Mouse (Mus musculus): ENCODE results near the gene Ssbp4. TPM values are rescaled to one million over a fixed set of nuclear protein-coding genes. Genes with fewer than 3 reads are reported as not detected.

Gene Ssbp4
- total RNA-seq, 1 experiment from 2014 or later = 88.6 TPM

GRCm38 (mm10) chr8:70636838-70637237 is 28.2 kb upstream of the Ssbp4 start:
- no peak for ATAC-seq (replicated peaks in 1 of 2; ENCODE audit: insufficient read depth in 1 of 2, low FRiP score in 2 of 2, low TSS enrichment in 1 of 2, low read depth in 1 of 2, poor library complexity in 2 of 2, severe bottlenecking in 2 of 2)

- peak; percentile 61 to 64; a peak in 3 of 4 replicates for ATAC-seq (replicated peaks in 1 of 2; ENCODE audit: insufficient read depth in 1 of 2, low FRiP score in 2 of 2, low TSS enrichment in 1 of 2, low read depth in 1 of 2, poor library complexity in 2 of 2, severe bottlenecking in 2 of 2)
Measured at GRCm38 (mm10) chr8:70635527-70635926, 26.9 kb upstream of the Ssbp4 start.

GRCm38 (mm10) chr8:70634066-70634465 is 25.4 kb upstream of the Ssbp4 start:
- no peak for ATAC-seq (replicated peaks in 1 of 2; ENCODE audit: insufficient read depth in 1 of 2, low FRiP score in 2 of 2, low TSS enrichment in 1 of 2, low read depth in 1 of 2, poor library complexity in 2 of 2, severe bottlenecking in 2 of 2)

- no peak for ATAC-seq (replicated peaks in 1 of 2; ENCODE audit: insufficient read depth in 1 of 2, low FRiP score in 2 of 2, low TSS enrichment in 1 of 2, low read depth in 1 of 2, poor library complexity in 2 of 2, severe bottlenecking in 2 of 2)
Measured at GRCm38 (mm10) chr8:70632346-70632892, 23.7 kb upstream of the Ssbp4 start, which contains the start of gene Gdf15. Gene Gdf15 (minus strand): TSS chr8:70632456.

- ATAC-seq (replicated peaks in 1 of 2; ENCODE audit: insufficient read depth in 1 of 2, low FRiP score in 2 of 2, low TSS enrichment in 1 of 2, low read depth in 1 of 2, poor library complexity in 2 of 2, severe bottlenecking in 2 of 2) = no peak
Measured at GRCm38 (mm10) chr8:70631436-70631835, 22.8 kb upstream of the Ssbp4 start.

- ATAC-seq (replicated peaks in 1 of 2; ENCODE audit: insufficient read depth in 1 of 2, low FRiP score in 2 of 2, low TSS enrichment in 1 of 2, low read depth in 1 of 2, poor library complexity in 2 of 2, severe bottlenecking in 2 of 2) = peak; percentile 17 to 29; a peak in 2 of 4 replicates
Measured at GRCm38 (mm10) chr8:70630532-70631381, 22.1 kb upstream of the Ssbp4 start.

GRCm38 (mm10) chr8:70629574-70630531 is 21.2 kb upstream of the Ssbp4 start:
- ATAC-seq (replicated peaks in 1 of 2; ENCODE audit: insufficient read depth in 1 of 2, low FRiP score in 2 of 2, low TSS enrichment in 1 of 2, low read depth in 1 of 2, poor library complexity in 2 of 2, severe bottlenecking in 2 of 2) = peak; percentile 71

GRCm38 (mm10) chr8:70628986-70629490 is 20.4 kb upstream of the Ssbp4 start:
- no peak for ATAC-seq (replicated peaks in 1 of 2; ENCODE audit: insufficient read depth in 1 of 2, low FRiP score in 2 of 2, low TSS enrichment in 1 of 2, low read depth in 1 of 2, poor library complexity in 2 of 2, severe bottlenecking in 2 of 2)

- ATAC-seq (replicated peaks in 1 of 2; ENCODE audit: insufficient read depth in 1 of 2, low FRiP score in 2 of 2, low TSS enrichment in 1 of 2, low read depth in 1 of 2, poor library complexity in 2 of 2, severe bottlenecking in 2 of 2) = no peak
Measured at GRCm38 (mm10) chr8:70627041-70627440, 18.4 kb upstream of the Ssbp4 start.

GRCm38 (mm10) chr8:70625104-70625503 is 16.4 kb upstream of the Ssbp4 start:
- no peak for ATAC-seq (replicated peaks in 1 of 2; ENCODE audit: insufficient read depth in 1 of 2, low FRiP score in 2 of 2, low TSS enrichment in 1 of 2, low read depth in 1 of 2, poor library complexity in 2 of 2, severe bottlenecking in 2 of 2)

GRCm38 (mm10) chr8:70622220-70622619 is 13.5 kb upstream of the Ssbp4 start:
- no peak for ATAC-seq (replicated peaks in 1 of 2; ENCODE audit: insufficient read depth in 1 of 2, low FRiP score in 2 of 2, low TSS enrichment in 1 of 2, low read depth in 1 of 2, poor library complexity in 2 of 2, severe bottlenecking in 2 of 2)

GRCm38 (mm10) chr8:70618888-70619334 is 10.2 kb upstream of the Ssbp4 start:
- peak; percentile 89 to 92 for ATAC-seq (replicated peaks in 1 of 2; ENCODE audit: insufficient read depth in 1 of 2, low FRiP score in 2 of 2, low TSS enrichment in 1 of 2, low read depth in 1 of 2, poor library complexity in 2 of 2, severe bottlenecking in 2 of 2)

- ATAC-seq (replicated peaks in 1 of 2; ENCODE audit: insufficient read depth in 1 of 2, low FRiP score in 2 of 2, low TSS enrichment in 1 of 2, low read depth in 1 of 2, poor library complexity in 2 of 2, severe bottlenecking in 2 of 2) = peak in 1 of 2 experiments; percentile 17; a peak in 1 of 4 replicates
Measured at GRCm38 (mm10) chr8:70617985-70618384, 9.3 kb upstream of the Ssbp4 start.

- ATAC-seq (replicated peaks in 1 of 2; ENCODE audit: insufficient read depth in 1 of 2, low FRiP score in 2 of 2, low TSS enrichment in 1 of 2, low read depth in 1 of 2, poor library complexity in 2 of 2, severe bottlenecking in 2 of 2) = peak; percentile 25 to 27; a peak in 2 of 4 replicates
Measured at GRCm38 (mm10) chr8:70616645-70617044, 8.0 kb upstream of the Ssbp4 start.

GRCm38 (mm10) chr8:70615894-70616293 is 7.2 kb upstream of the Ssbp4 start, which contains the start of gene Lrrc25:
Gene Lrrc25 (plus strand): TSS chr8:70616155.
- peak; percentile 7 to 15; a peak in 1 of 4 replicates for ATAC-seq (replicated peaks in 1 of 2; ENCODE audit: insufficient read depth in 1 of 2, low FRiP score in 2 of 2, low TSS enrichment in 1 of 2, low read depth in 1 of 2, poor library complexity in 2 of 2, severe bottlenecking in 2 of 2)

GRCm38 (mm10) chr8:70615281-70615680 is 6.6 kb upstream of the Ssbp4 start:
- ATAC-seq (replicated peaks in 1 of 2; ENCODE audit: insufficient read depth in 1 of 2, low FRiP score in 2 of 2, low TSS enrichment in 1 of 2, low read depth in 1 of 2, poor library complexity in 2 of 2, severe bottlenecking in 2 of 2) = no peak

- ATAC-seq (replicated peaks in 1 of 2; ENCODE audit: insufficient read depth in 1 of 2, low FRiP score in 2 of 2, low TSS enrichment in 1 of 2, low read depth in 1 of 2, poor library complexity in 2 of 2, severe bottlenecking in 2 of 2) = no peak
Measured at GRCm38 (mm10) chr8:70614469-70614868, 5.8 kb upstream of the Ssbp4 start.
